Mouse (Mus musculus): Measurements from ENCODE around the gene Nosip. TPM values are rescaled to one million over a fixed set of nuclear protein-coding genes. Genes with fewer than 3 reads are reported as not detected.
"Not testable (repeated sequence)": the region's sequence is repeated elsewhere in the genome, so short reads cannot be mapped to it uniquely, and the experiment has no call there.

Gene Nosip
- total RNA-seq, 2 experiments from 2014 or later: 25.7 to 27.8 TPM

GRCm38 (mm10) chr7:45102940-45103585 lies 40.8 kb downstream of the Nosip start:
- intact Hi-C loops (cut with DNase I): loop anchor here (2.0 kb wide), 1 partner anchor 20 kb away; no protein-coding TSS in a partner anchor
- DNase-seq (ENCODE audit: low spot score): peak; percentile 39

DNA sequence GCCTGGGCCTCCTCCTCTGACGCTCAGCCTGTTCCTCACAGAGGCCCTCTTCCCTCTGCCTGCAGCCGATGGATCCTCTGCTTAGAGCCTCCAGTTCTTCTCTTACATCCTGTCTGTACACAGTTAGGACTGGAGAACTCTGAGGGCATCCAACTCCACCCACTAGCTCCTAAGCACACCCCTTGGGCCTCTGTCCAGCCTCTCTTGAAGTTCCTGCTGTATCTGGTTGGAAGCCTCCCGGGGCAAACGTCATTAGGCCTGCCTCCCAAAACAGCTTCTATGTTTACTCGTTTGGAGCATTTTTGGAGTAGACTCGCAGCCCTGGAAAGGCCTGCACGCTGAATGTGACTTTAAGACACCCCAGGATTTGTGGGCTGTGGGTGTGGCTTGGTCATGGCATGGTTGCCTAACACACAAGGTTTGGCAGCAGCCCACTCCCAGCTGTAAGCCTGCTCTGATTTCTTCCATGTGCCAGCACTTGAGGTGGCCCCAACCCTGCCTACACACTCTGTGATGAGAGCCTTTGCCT lies 41.5 kb downstream of the Nosip start, which contains the start of gene Fcgrt:
TSS of gene Fcgrt (minus strand) at position 200 of the 529 bp plus-strand sequence.
- DNase-seq (ENCODE audit: low spot score): peak; percentile 96
- intact Hi-C loops (cut with DNase I): loop anchor here (2.0 kb wide), 2 partner anchors 17 to 21 kb away; no protein-coding TSS in a partner anchor

- intact Hi-C loops (cut with DNase I): loop anchor here (2.0 kb wide), 1 partner anchor 16 kb away; no protein-coding TSS in a partner anchor
Measured at GRCm38 (mm10) chr7:45104941-45105340, 42.7 kb downstream of the Nosip start.

GRCm38 (mm10) chr7:45105491-45105890 lies 43.3 kb downstream of the Nosip start:
- no peak for DNase-seq (ENCODE audit: low spot score)
- intact Hi-C loops (cut with DNase I): loop anchor here (2.0 kb wide), 1 partner anchor 15 kb away; no protein-coding TSS in a partner anchor

More at GRCm38 (mm10) chr7:45104941-45105340, 42.7 kb downstream of the Nosip start:
- no peak for DNase-seq (ENCODE audit: low spot score)

GRCm38 (mm10) chr7:45106441-45106840 lies 44.2 kb downstream of the Nosip start:
- intact Hi-C loops (cut with DNase I): no loop called here
- no peak for DNase-seq (ENCODE audit: low spot score)

- DNase-seq (ENCODE audit: low spot score): no peak
- intact Hi-C loops (cut with DNase I): no loop called here
Measured at GRCm38 (mm10) chr7:45107052-45107645, 44.9 kb downstream of the Nosip start.

- intact Hi-C loops (cut with DNase I); DNase-seq (ENCODE audit: low spot score): not testable (repeated sequence)
Measured at GRCm38 (mm10) chr7:45110089-45110488, 47.9 kb downstream of the Nosip start.

DNA sequence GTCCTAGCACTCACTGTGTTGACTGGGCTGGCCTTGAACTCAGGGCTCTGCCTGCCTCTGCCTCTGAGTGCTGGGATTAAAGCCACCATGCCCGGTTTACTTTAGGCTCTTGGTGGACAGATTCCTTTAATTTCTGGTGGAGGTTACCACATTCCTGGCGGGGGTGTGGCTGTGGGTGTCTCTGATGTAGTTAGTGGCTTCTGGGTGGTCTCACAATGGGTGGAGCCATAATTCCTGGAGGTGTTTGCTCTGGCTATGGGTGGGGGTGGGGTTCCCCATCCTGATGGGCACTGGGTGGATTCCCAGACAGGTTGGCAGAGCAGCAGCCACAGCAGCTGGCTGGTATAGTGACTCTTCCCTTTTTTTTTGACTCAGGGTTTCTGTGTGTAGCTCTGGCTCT lies 49.7 kb downstream of the Nosip start:
- DNase-seq (ENCODE audit: low spot score): no peak

GRCm38 (mm10) chr7:45112529-45112928 lies 50.3 kb downstream of the Nosip start:
- no peak for DNase-seq (ENCODE audit: low spot score)
- intact Hi-C loops (cut with DNase I): no loop called here

More for the DNA sequence above, 49.7 kb downstream of the Nosip start:
- intact Hi-C loops (cut with DNase I): no loop called here

- no peak for DNase-seq (ENCODE audit: low spot score)
Measured at GRCm38 (mm10) chr7:45113476-45113875, 51.2 kb downstream of the Nosip start.

GRCm38 (mm10) chr7:45117566-45117965 lies 55.3 kb downstream of the Nosip start:
- no peak for DNase-seq (ENCODE audit: low spot score)
- intact Hi-C loops (cut with DNase I): no loop called here

More at GRCm38 (mm10) chr7:45113476-45113875, 51.2 kb downstream of the Nosip start:
- intact Hi-C loops (cut with DNase I): no loop called here

DNA sequence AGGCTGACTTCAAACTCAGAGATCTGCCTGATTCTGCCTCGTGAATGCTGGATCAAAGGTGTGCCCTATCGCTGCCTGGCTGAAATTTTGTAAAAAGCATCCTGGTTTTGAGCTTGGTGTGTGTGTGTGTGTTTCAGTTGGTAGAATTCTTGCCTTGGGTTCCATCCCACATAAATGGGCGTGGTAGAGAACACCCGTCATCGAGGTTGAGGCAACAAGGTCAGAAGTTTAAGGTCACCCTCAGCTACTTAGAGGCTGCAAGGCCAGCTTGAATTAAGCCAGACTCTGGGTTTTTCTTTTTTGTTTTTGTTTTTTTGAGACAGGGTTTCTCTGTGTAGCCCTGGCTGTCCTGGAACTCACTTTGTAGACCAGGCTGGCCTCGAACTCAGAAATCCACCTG lies 56.1 kb downstream of the Nosip start:
- DNase-seq (ENCODE audit: low spot score): no peak
- intact Hi-C loops (cut with DNase I): no loop called here

DNA sequence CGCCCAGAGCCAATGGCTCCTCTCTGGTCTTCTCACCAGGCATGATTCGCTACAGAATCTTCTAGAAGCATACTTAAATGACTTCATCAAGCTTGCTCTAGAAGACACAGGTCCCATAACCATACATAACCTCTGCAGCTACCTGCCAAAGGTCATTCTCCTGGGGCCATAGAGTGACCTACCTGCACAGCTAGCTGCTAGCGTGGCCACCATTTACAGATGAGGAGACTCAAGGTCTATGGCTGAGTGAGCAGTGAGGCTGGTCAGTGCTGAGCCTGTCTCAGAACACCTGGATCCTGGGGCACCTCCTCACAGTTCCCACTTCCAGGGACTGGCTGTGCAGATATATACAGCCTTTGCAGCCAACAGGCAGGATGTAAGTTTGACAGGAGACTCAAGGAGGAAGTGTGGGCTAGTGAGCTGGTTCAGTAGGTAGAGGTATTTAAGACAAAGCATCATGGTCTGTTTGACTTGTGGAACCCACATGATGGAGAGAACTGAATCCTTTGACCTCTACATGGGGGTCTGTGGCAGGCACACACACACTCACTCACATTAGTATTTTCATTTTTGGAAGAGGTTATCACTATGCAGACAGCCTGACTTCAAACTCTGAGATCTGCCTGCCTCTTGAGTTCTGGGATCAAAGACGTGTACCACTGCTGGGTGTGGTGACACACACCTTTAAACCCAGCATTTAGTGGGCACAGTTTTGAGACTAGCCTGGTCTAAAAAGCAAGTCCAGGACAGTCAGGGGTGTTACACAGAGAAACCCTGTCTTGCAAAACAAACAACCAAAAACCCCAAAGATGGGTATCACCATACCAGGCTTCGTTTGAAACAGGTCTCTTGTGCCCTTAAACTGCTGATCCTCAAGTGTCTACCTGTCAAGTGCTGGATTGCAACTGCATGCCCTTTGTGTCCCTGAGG lies 57.8 kb downstream of the Nosip start:
- intact Hi-C loops (cut with DNase I): loop anchor here (2.0 kb wide), 1 partner anchor 15 kb away; no protein-coding TSS in a partner anchor
- DNase-seq (ENCODE audit: low spot score): no peak

- intact Hi-C loops (cut with DNase I): loop anchor here (2.0 kb wide), 1 partner anchor 17 kb away; no protein-coding TSS in a partner anchor
- peak; percentile 68 for DNase-seq (ENCODE audit: low spot score)
Measured at GRCm38 (mm10) chr7:45121404-45121803, 59.2 kb downstream of the Nosip start.

DNA sequence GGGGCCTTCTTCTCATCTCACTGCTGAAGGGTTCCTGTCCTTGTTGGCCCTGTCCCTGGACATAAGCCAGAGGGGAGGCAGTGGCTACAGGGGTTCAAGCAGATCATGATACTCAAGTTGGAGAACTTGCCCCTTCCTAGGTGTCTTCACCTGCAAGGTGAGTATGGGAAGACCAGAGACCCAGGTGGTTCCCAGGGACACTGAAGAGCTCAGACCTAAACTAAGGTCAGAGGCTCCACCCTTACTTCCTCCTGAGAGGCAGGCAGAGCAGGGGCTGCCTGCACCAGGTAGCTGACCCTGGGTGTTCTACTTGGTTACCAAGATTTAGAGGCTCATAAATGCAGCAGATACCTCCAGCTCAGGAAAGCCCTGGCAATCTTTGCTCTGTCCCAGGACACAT lies 59.7 kb downstream of the Nosip start:
- intact Hi-C loops (cut with DNase I): loop anchor here (2.0 kb wide), 1 partner anchor 17 kb away; no protein-coding TSS in a partner anchor
- no peak for DNase-seq (ENCODE audit: low spot score)

DNA sequence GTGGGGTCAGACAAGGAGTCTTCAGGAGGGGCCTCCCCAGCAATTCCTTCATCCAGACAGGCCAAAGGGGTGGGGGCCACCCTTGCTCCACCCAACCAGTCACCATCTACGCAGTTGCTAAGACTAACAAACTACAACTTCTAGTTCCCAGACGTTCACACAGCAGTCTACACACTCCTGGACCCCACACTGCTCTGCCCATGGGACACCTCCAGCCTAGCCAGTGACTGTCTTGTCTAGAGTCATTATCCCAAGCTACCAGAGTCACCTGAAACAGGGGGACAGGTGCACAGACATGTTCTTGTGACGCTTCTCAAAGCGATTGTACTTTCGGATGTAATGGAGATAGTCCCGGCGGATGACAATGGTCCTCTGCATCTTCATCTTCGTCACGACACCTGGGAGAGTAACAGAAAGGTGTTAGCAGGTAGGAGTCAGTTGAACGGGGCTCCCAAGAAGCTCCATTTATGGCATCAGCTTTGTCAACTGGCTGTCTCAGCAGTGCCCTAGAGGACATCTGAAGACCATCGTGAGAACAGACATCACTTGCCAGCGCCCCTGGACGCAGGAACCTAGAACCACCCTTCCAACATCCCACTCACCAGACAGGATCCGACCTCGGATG lies 60.4 kb downstream of the Nosip start:
- no peak for DNase-seq (ENCODE audit: low spot score)
- intact Hi-C loops (cut with DNase I): no loop called here

- intact Hi-C loops (cut with DNase I): no loop called here
- no peak for DNase-seq (ENCODE audit: low spot score)
Measured at GRCm38 (mm10) chr7:45123186-45123570, 60.9 kb downstream of the Nosip start.

- intact Hi-C loops (cut with DNase I): loop anchor here (5.0 kb wide), 1 partner anchor 137 kb away; the partner anchor contains the start of gene Prmt1
- peak; percentile 98 for DNase-seq (ENCODE audit: low spot score)
Measured at GRCm38 (mm10) chr7:45124224-45125143, 62.3 kb downstream of the Nosip start, which contains the start of gene Rps11. Gene Rps11, minus strand, starts transcription at chr7:45124439.

Measured in heart, postnatal 25 days (tissue).